Mouse (Mus musculus) testis, postnatal 14 days (tissue): ENCODE results near the gene Ubl3.

Experiments
- DNase-seq: peaks from one replicate; pipeline ENCODE4 v3.0.0; 2021; ENCODE audit warnings: low spot score

Ubl3 gene

DNA sequence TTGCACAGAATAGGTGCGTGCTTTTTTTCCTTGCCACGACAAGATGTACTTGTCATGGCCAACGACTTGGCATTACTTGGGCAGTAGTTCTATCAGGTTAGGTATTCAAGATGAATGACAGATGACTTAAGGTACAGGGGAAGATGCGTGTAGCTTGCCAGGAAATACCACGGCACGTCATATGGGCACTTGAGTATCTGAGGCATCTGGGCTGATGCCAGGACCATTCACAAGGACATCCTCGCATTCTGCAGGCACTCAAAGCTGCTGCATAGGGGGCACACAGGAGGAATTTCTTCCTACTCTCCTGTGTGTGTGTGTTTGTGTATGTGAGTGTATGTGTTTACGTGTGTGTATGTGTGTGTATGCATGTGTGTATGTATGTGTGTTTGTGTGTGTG lies 9.6 kb upstream of the Ubl3 start:
- DNase-seq = no peak

DNA sequence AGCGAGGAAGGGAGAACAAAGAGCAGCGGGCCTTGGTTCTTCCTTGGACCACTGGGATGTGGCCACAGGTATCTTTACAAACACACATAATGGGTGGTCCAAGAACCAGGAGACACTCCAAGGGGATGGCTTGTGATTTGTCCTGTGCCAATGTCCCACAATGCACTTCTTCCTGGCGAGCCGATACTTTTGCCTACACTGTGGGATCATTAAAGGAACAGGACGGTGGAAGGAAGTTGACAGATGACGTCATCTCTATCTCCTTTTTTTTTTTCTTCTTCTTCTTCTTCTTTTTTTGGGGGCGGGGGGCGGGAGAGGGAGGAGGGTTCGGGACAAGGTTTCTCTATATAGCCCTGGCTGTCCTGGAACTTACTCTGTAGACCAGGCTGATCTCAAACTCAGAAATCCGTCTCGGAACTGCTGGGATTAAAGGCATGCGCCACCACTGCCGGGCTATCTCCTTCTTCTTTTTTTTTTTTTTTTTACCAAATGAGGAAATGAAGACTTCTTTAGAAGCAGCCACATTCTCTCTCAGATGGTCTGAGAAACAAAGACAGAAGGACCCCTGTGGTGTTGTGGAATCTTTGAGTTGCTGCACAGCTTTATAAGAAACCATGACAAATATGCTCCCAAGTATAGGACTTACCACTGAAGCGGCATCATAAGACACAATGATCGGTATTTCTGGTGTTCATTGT lies 6.8 kb upstream of the Ubl3 start:
- DNase-seq = no peak

DNA sequence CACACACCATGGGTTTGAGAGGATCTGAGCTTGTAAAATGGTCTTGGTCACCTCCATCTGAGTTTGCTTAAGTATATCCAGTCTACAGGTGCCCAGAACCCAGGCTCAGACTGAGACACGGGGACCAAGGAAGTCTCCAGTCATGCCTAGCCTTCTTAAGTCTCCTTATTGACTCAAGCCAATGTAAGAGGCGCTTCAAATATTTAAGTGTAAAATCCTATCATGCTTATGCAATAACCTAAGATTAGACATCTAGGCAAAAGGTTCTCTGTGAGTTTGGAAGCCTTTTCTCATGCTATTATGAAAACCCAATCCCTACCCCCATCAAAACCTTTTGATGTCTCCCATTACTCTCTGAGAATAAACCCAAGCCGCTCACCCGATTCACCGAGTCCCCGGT lies 5.9 kb upstream of the Ubl3 start:
- no peak for DNase-seq

DNA sequence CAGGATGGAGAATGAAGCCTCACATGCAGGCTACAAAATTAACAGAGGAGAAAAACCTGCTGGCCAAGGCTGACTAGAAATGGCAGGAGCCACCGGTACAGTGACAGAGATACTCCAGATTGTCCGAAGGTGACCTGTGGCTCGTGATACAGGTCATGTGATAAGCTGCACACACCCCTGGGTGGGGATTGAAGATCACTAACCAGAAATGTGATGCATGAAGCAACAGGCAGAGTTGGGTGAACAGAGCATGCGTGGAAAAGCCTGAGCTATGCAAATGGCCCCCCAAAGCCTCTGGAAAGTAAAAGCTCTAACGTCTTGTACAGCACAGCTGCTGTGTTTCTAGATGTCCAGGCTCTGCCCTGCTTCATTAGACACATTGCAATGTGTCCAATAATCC lies 3.9 kb upstream of the Ubl3 start:
- peak; percentile 2 for DNase-seq

DNA sequence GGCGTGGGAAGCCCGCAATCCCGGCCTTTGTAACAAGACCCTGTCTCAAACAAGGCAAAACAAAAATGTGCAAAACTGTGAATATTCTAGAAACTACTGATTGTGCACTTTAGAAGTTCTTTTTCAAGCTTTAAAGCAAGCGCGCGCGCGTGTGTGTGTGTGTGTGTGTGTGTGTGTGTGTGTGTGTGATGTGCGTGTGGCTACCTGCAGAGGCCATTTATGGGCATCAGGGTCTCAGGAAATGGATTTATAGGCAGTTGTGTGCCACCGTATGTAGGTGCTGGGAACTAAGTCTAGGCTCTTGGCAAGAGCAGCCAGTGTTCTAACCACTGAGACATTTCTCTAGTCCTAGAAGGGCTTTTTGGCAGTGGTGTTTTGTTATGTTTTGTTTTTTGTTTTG lies 2.6 kb upstream of the Ubl3 start:
- DNase-seq = peak; percentile 2

DNA sequence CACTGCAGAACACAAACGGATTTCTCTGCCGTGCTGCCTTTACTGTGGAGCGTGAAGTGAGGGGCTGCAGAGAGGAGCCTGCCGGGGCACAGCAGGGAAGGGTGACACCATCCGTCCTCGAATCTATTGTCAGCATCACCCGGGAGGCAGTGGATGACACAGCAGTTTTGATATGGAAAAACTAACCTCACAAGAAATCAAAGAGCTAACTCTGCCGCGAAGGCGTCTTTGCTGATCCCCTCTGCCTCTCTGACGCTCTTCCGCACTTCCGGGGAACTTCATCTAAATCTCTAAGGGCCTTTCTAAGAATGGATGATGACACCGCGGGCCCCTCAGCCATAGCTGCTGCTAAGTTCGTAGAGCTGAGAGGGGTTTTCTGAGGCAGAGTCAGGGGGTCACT lies 2.1 kb upstream of the Ubl3 start:
- peak; percentile 5 for DNase-seq

DNA sequence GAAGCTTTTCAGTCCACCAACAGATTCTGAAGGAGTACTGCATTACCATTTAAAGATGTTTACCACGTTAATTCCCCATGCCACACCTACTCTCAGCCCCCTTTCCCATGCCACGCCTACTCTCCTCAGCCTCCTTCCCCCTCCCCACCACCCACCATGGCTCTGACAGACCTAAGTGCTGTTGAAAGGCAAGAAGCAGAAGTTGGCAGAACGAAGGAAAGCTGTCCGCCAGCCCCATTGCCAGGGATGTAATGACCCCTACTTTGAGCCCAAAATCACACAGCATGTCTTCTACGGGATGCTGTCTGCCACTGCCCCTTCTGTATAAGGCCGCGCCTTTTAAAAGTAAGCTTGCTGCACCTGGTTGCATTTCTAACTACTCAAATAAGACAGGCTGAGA lies 1.7 kb upstream of the Ubl3 start:
- DNase-seq = no peak

DNA sequence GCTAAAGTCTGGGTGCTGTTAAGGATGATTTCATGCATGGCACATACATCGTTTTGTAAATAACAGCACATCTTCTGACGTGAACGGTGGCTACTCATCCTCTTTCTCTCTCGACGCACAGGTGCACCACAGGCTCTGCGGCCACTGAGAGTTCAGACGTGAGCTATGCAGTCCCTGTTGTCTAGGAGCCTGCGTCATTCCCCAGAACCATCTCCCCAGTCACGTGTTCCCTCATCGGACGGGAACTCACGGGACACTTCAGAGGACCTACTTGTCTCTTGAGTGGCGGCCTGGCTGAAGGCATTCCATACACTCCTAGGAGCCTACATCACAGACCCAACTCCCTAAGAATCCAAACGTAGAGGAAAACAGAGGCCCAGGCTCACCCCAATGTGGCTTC lies 1.1 kb upstream of the Ubl3 start:
- peak; percentile 53 for DNase-seq

DNA sequence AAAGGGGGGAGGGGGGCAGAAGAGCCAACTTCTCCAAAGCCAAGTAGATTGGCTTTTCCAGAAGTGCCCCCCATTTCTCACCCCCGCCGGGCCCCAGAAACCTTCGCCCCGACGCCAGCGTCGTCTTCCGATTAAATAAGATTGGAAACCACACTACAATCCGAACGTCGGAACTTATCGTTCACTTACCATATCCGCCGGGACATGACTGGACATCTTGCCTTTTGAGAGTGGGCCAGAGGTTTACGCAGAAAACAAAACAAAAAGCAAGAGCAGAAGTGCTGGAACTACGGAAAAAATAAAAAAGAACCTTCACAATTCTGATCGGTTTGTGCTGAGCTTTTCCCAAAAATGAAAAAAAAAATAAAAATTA lies 839 bp downstream of the Ubl3 start:
- no peak for DNase-seq

DNA sequence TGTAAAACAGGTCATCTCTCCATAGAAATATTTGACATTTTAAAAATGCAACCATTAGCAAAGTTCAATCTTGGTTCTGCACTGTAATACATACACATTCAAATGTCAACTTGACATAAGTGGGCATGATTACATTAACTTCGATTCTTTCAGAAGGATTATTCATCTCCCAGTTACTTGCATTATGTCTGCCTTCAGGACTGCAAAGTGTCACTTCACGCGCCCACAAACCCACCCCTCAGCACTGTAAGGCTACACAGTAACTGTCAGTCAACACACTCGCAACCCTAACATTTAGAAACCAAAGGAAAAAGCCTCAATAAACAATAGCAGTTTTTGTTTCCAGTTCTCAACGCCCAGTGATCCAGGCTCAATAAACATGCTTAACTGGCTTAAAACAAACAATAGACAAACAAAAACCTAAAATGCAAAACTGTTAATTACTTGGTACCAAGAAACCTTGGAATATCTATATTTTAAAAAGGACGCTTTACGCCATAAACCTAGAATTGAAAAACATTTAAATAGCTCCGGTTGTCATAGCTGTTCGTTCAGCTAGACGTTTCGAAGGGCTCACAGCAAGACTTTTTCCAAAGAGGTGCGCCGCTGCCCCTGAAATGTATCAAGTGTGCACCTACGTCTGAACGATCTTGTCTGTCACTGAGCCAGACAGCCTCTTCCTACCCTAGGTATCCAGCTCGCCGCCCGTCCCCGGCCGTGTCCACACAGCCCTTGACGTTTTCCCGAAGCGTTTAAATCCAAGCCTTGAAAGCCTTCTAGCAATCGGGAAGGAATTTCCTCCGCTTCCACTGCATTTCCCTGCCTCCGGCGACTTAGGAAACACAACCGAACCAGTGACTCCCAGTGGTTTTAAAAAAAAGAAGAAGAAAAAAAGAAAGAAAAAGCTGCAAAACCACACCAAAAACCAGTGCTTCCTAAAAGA lies 1.5 kb downstream of the Ubl3 start:
- DNase-seq = peak; percentile 59

DNA sequence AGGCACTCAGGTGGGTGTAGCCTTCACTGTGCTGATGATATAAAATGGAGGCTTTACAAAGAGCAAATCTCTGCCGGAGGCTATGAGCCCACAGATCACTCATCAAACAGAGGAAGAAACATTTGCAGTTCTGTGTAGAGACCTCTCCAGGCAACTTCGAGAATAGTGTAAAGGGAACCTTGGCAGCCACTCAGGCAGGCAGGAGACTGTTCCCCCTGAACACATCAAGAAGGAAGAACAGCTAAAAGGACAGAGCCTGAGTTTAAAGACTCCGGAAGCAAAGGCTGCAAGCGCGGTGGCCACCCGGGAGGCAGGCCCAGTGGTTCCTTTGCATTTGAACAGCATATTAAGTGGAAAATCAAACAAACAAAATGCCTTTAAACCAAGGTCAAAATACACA lies 2.2 kb downstream of the Ubl3 start:
- no peak for DNase-seq

DNA sequence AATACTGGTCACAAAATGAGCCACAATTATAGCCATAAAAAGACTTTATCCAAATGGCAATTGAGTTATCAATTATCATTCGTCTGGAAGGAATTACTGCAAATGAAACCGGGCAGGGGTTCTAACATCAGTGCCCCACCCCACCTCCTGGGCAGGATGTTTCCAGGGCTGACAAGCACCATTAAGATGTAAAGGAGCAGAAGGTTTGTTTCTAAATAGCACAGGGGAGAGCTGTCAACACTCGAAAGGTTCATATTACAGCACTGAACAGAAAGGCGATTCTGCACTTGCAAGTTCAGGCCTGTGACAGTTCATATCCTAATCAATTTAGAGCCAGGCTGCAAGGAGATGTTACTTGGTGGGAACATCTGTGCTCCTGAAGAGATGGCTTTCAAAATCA lies 3.3 kb downstream of the Ubl3 start:
- no peak for DNase-seq

DNA sequence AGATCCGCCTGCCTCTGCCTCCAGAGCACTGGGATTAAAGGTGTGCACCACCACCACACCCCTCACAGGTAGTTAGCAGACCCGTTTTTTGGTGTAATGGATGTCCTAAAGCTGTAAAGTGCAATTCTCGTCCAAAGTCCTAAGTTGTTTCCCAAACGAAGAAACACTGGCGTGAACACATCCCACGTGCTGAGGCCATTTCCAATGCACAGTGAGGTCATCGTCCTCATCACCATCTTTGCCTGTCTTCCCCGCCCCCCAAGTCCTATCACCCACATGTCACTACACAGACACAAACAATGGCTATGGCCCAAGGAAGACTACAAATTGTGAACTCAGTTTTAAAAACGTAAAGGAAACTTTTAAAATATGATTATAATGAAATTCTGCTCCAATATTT lies 4.0 kb downstream of the Ubl3 start:
- no peak for DNase-seq

DNA sequence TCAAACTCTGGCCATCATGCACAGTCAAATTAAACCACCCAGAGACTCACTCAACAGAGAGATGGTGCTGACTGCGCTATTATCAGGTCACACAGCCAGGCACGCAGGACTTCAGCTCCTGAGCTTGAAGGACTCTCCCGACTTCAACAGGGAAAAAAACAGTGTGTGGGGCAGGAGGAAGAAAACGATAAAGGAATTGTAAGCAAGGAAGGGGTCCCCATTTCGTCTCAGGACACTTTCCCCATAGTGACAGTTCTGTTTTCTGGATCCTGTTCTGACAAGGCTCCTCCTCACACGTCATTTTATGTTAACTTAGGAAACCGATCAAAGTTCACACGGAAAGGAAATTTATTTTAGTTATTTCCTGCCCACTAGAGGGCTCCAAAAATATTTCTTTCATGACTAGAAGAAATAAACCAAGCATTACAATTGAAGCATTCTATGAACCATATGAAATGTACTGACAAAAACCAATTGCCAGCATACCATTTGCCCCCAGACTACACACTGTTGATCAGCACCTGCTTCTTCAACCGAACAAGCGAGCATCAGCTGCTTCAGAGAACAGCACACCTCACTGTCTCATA lies 4.6 kb downstream of the Ubl3 start:
- no peak for DNase-seq

DNA sequence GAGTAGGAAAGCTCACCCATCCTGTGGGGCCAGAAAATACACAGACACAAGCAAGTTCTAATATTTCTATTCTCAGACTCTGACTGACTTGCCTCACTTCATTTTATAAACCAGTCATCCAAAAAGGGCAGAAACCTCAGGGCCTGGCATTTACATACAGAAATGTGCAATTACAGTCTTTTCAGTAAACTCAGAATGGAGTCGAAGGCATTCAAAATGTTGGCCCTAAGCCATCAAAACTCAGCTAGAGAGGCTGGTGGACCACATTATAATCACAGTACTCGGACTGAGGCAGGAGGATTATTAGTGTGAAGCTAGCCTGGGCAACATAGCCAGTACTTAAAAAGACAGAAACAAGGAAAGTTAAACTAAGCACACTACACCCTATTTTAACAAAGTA lies 5.6 kb downstream of the Ubl3 start:
- no peak for DNase-seq

DNA sequence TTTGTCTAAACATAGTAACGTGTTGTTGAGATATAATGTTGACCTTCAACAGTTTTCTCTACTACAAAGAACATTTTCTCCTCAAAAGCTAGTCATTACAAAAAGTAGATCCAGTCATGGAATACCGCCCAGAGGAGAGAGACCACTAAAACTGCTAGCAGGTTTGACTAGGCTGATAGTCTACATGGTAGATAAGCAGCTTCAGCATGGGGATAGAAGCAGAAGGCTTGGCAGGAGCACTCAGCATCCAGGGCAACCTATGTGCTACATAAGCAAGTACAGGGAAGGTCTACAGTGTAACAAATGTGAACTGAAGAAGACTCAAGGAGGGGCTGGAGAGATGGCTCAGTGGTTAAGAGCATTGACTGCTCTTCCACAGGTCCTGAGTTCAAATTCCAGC lies 7.9 kb downstream of the Ubl3 start:
- no peak for DNase-seq

DNA sequence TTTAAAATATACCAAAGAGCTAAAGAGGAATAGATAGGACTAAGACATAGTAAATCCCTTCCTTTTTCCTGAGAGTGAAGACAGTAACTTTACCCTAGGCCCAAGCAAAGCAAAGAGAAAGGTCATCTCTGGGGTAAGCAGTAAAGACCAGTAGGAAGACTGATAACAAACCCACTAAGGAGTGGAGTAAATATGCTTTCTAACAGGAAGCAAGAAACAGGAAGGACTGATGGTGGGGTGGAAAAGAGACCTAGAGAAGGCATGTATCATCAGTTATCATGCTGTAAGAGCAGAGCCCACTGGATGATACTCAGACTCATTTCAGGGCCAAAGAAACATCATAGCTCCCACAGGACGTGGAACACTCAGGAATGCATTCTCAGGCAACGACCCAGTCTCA lies 10.4 kb downstream of the Ubl3 start:
- no peak for DNase-seq

DNA sequence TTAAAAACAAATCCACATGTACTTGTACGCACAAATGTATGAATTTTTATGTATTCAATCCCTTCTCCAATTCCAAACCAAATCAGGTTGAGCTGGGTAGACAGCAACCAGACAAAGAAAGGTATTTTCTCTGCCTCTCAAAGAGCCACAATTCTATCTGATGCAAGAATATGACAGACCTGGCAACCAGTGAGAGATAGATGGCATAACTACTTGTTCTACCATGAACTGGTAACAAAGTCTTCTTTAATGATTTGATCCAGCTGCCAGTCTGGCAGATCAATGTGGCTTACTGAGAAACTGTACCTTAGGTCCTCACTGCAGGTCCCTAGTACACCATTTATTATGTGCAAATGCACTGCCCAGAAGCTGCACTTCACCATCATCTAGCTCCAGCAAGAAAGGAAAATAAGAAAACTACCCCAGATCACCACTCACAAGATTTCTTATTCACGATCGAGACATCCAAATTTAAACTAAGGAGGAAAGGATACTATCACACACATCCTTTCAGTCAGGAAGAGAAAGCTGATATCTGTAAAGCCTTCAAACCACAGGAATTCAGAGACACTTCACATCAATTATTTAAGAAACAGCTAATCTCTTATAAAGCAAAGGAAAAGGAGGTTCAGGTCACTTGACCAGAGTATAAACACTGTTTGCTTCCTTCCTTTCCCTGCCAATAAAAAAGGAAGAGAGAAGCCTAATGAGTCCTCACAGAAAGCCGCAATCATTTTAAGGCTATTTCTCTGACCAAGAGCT lies 16.7 kb downstream of the Ubl3 start:
- no peak for DNase-seq

DNA sequence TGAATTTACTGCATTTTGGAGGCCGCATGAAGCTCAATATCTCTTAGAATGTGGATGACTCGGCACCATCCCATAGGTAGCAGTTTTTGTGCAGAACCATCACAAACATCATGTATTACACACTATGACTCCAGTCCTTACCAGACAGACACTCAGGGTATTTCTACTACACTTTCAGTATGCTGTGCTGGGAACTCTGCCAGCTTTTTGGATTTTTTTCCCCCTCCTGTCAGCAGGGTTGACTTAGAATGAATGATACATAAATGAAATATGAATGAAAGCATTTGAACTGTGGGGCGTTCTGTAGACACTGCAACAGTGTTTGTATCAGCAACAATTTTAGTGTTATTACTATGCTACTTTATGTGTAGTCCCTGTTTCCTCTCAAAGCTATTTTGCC lies 17.9 kb downstream of the Ubl3 start:
- DNase-seq = no peak

DNA sequence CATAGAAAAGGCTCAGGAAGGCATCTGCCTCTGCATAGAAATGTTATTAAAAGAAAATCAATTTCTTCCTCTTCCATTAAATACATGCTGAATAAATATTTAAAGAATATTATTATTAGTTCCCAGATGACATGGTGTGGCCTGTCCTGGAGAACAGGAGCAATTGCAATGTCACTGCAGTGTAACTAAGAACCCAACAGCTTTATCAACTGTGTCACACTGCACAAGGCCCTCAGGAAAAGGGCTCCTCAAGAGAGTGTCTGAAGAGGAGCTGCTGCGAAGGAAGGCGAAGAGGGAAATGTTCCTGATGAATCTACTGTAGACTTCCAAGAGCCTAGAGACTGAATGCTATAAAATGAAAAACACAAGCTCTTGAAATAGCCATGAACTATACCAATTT lies 18.7 kb downstream of the Ubl3 start:
- no peak for DNase-seq

DNA sequence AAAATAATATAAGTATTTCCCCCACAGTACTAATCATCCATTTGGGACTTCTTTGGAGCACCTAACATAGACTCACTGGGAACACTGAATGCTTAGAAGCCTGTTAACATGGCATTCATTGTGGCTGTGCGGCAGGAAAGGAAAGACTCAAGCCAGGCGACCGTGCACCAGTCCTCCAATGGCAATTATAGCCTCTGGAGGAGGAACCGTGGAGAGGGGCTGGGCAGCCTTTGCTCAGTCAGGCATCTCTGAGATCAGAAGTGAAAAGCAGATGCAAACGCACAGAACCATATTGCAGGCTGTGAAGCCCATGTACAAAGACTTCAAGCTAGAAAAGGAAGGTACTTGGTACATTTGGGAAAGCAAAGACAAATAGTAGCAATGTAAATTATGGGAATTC lies 20.4 kb downstream of the Ubl3 start:
- no peak for DNase-seq

DNA sequence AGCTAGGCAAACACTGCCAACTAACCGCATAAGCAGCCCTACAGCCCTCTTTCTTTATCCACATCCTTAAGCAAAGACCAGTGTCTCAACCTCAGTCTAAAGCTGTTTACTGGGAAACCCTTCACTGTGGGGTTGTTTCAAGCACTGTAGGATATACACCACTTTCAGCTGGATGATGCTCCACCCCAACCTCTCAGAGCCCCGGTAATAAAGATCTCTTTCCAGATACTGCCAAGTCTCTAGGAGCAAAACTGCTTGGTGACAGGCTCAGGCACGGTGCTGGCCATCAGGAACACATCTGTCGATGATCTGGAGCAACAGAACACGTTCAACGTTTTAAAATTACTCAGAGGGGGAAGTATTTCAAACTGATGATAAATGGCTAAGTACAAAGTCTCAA lies 25.0 kb downstream of the Ubl3 start:
- no peak for DNase-seq

DNA sequence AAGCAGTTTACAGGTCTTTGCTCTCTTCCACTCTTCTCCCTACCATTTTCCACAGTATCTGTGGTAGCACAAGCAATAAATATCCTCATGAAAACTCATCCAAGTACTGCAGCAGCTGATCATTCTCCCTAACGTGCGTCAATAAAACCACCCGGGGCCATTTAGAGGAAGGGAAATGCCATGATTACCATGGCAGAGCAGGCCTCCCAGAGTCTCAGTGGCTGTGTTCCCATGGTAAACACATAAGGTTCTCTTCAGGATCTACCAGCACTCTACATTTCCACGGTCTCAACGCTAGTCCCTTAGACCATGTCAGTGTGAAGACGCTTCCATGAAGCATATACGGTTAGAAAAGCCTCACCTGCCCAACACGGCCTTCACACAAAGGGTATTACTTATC lies 26.0 kb downstream of the Ubl3 start:
- DNase-seq = no peak
